Mouse (Mus musculus) liver, embryonic 13.5 days (tissue): ENCODE measurements around the gene Tanc1. TPM values are rescaled to one million over a fixed set of nuclear protein-coding genes. Genes with fewer than 3 reads are reported as not detected.
"Not testable (repeated sequence)": the region's sequence is repeated elsewhere in the genome, so short reads cannot be mapped to it uniquely, and the experiment has no call there.

Experiments
- ATAC-seq: fragments of 200-750 bp; cut with Nextera tagmentation; 2 replicates; pipeline ENCODE4 v1.8.0; 2017; ENCODE audit warnings: low read depth, mild to moderate bottlenecking, moderate number of reproducible peaks, moderate library complexity
- DNase-seq: peaks from one replicate; pipeline ENCODE4 v3.0.0; 2022
- H3K27ac ChIP-seq: fragments of 300-500 bp; sonication (generic); 2 replicates; pipeline ENCODE4 v1.5.1; 2015; ENCODE audit warnings: moderate library complexity, mild to moderate bottlenecking, inconsistent platforms
- H3K27me3 ChIP-seq: fragments of 300-500 bp; sonication (generic); 2 replicates; pipeline ENCODE4 v1.6.1; 2015; ENCODE audit warnings: mild to moderate bottlenecking, inconsistent platforms
- H3K36me3 ChIP-seq: fragments of 300-500 bp; sonication (generic); 2 replicates; pipeline ENCODE4 v1.6.1; 2015; ENCODE audit warnings: mild to moderate bottlenecking, inconsistent platforms
- H3K4me1 ChIP-seq: fragments of 300-500 bp; sonication (generic); replicated peaks from 2 replicates; pipeline ENCODE4 v1.6.1; 2015; ENCODE audit warnings: inconsistent platforms
- H3K4me2 ChIP-seq: fragments of 300-500 bp; sonication (generic); 2 replicates; pipeline ENCODE4 v1.6.1; 2015; ENCODE audit warnings: inconsistent platforms, mild to moderate bottlenecking, moderate library complexity
- H3K4me3 ChIP-seq: fragments of 300-500 bp; sonication (generic); replicated peaks from 2 replicates; pipeline ENCODE4 v1.5.1; 2015; ENCODE audit warnings: mild to moderate bottlenecking, inconsistent platforms
- H3K9ac ChIP-seq: fragments of 300-500 bp; sonication (generic); 2 replicates; pipeline ENCODE4 v1.6.1; 2015; ENCODE audit warnings: mild to moderate bottlenecking, inconsistent platforms
- H3K9me3 ChIP-seq: fragments of 300-500 bp; sonication (generic); replicated peaks from 2 replicates; pipeline ENCODE4 v1.6.1; 2016; ENCODE audit warnings: inconsistent platforms
- WGBS: fragments of 180-500 bp; shearing (Covaris S2); methylation state at CpG from one replicate; pipeline ENCODE4 v1.1.7; 2015; ENCODE audit not compliant: insufficient replicate concordance; 5-methylcytosine and 5-hydroxymethylcytosine counted together
- polyA plus RNA-seq: library from polyadenylated mRNA; unstranded; fragments of >200 nt; fragmentation: Nextera tagmentation; extraction: Ambion mirVana; gene quantifications from 2 replicates; pipeline ENCODE4 v1.2.1, GENCODE M21; 2015

Tanc1 gene
- polyA plus RNA-seq, 1 experiment from 2014 or later, result 2.4 TPM

GRCm38 (mm10) chr2:59841944-59842343, 230.1 kb downstream of the Tanc1 start:
- peaks cover 27% of the 10 kb centered on the region for H3K36me3 ChIP-seq
- no peak overlapping the region for H3K9ac ChIP-seq
- peaks cover 26% of the 10 kb centered on the region for H3K4me1 ChIP-seq
- peak overlapping the region; percentile 9; the same call in 1 of the 2 replicates for H3K27ac ChIP-seq
- no peak for DNase-seq
- H3K4me2 ChIP-seq, result no peak overlapping the region
- no peak overlapping the region for H3K4me3 ChIP-seq
- WGBS, result 78% methylated on average over 11 of the region's 11 CpGs
- ATAC-seq, result 0 out of 2 replicates have a peak, but pooled peaks have one; percentile 5
- H3K9me3 ChIP-seq, result no peaks in the 10 kb centered on the region
- H3K27me3 ChIP-seq, result no peaks in the 10 kb centered on the region

GRCm38 (mm10) chr2:59842556-59843008, 230.7 kb downstream of the Tanc1 start:
- no peaks in the 10 kb centered on the region for H3K27me3 ChIP-seq
- H3K4me3 ChIP-seq, result no peak overlapping the region
- DNase-seq, result no peak
- peak overlapping the region; percentile 9; the same call in 1 of the 2 replicates for H3K27ac ChIP-seq
- peaks cover 26% of the 10 kb centered on the region for H3K4me1 ChIP-seq
- H3K9me3 ChIP-seq, result no peaks in the 10 kb centered on the region
- H3K36me3 ChIP-seq, result peaks cover 23% of the 10 kb centered on the region
- WGBS, result 44% methylated on average over 6 of the region's 6 CpGs
- H3K9ac ChIP-seq, result no peak overlapping the region
- peak; percentile 64 for ATAC-seq
- no peak overlapping the region for H3K4me2 ChIP-seq

- 79% methylated on average over 21 of the region's 21 CpGs for WGBS
- H3K9ac ChIP-seq, result no peak overlapping the region
- no peak for DNase-seq
- peaks cover 26% of the 10 kb centered on the region for H3K4me1 ChIP-seq
- H3K4me3 ChIP-seq, result no peak overlapping the region
- H3K27ac ChIP-seq, result no peak overlapping the region
- H3K27me3 ChIP-seq, result no peaks in the 10 kb centered on the region
- H3K36me3 ChIP-seq, result peaks cover 19% of the 10 kb centered on the region
- no peaks in the 10 kb centered on the region for H3K9me3 ChIP-seq
- ATAC-seq, result no peak
- H3K4me2 ChIP-seq, result no peak overlapping the region
Measured at GRCm38 (mm10) chr2:59843156-59843555, 231.3 kb downstream of the Tanc1 start.

- Histone ChIP-seq H3K36me3 (peaks cover 19% of the 10 kb centered on the region), H3K9ac (no peak overlapping the region), H3K4me1 (peaks cover 26% of the 10 kb centered on the region), H3K27me3 (no peaks in the 10 kb centered on the region), H3K4me2 (no peak overlapping the region), H3K4me3 (no peak overlapping the region), H3K27ac (no peak overlapping the region), H3K9me3 (no peaks in the 10 kb centered on the region)
- no peak for DNase-seq
- ATAC-seq, result no peak
- WGBS, result 73% methylated on average over 6 of the region's 6 CpGs
Measured at GRCm38 (mm10) chr2:59843848-59844247, 232.0 kb downstream of the Tanc1 start.

- not testable (repeated sequence) for H3K4me3 ChIP-seq, ATAC-seq, H3K27ac ChIP-seq, H3K9me3 ChIP-seq, H3K36me3 ChIP-seq, DNase-seq, H3K9ac ChIP-seq, H3K4me2 ChIP-seq, H3K4me1 ChIP-seq, H3K27me3 ChIP-seq
- 53% methylated on average over 5 of the region's 5 CpGs for WGBS
Measured at GRCm38 (mm10) chr2:59851885-59852284, 240.0 kb downstream of the Tanc1 start.

GRCm38 (mm10) chr2:59852916-59853315, 241.1 kb downstream of the Tanc1 start:
- no peak for DNase-seq
- no peaks in the 10 kb centered on the region for H3K27me3 ChIP-seq
- 88% methylated on average over 11 of the region's 11 CpGs for WGBS
- H3K4me3 ChIP-seq, result no peak overlapping the region
- no peaks in the 10 kb centered on the region for H3K36me3 ChIP-seq
- no peak overlapping the region for H3K27ac ChIP-seq
- no peak overlapping the region for H3K4me2 ChIP-seq
- ATAC-seq, result no peak
- no peak overlapping the region for H3K9ac ChIP-seq
- H3K9me3 ChIP-seq, result no peaks in the 10 kb centered on the region
- peaks cover 4% of the 10 kb centered on the region; the same call in 1 of the 2 replicates for H3K4me1 ChIP-seq

- Histone ChIP-seq H3K9me3 (no peaks in the 10 kb centered on the region), H3K4me2 (no peak overlapping the region), H3K36me3 (no peaks in the 10 kb centered on the region), H3K4me1 (peaks cover 4% of the 10 kb centered on the region; the same call in 1 of the 2 replicates), H3K9ac (no peak overlapping the region), H3K27ac (no peak overlapping the region), H3K27me3 (no peaks in the 10 kb centered on the region), H3K4me3 (no peak overlapping the region)
- DNase-seq (no peak), ATAC-seq (no peak)
- 85% methylated on average over 10 of the region's 10 CpGs for whole genome bisulfite sequencing
Measured at GRCm38 (mm10) chr2:59853543-59853942, 241.7 kb downstream of the Tanc1 start.

GRCm38 (mm10) chr2:59854363-59854762, 242.5 kb downstream of the Tanc1 start:
- DNase-seq (no peak), ATAC-seq (no peak)
- no peaks in the 10 kb centered on the region for H3K9me3 ChIP-seq
- H3K27me3 ChIP-seq, result no peaks in the 10 kb centered on the region
- H3K36me3 ChIP-seq, result no peaks in the 10 kb centered on the region
- no peak overlapping the region for H3K4me3 ChIP-seq
- WGBS, result 80% methylated on average over 9 of the region's 9 CpGs
- no peak overlapping the region for H3K4me2 ChIP-seq
- no peak overlapping the region for H3K9ac ChIP-seq
- no peak overlapping the region for H3K27ac ChIP-seq
- H3K4me1 ChIP-seq, result peaks cover 4% of the 10 kb centered on the region; the same call in 1 of the 2 replicates

- ATAC-seq, result no peak
- no peak for DNase-seq
- Histone ChIP-seq H3K4me3 (no peak overlapping the region), H3K9me3 (no peaks in the 10 kb centered on the region), H3K9ac (no peak overlapping the region), H3K27ac (no peak overlapping the region), H3K27me3 (no peaks in the 10 kb centered on the region), H3K4me2 (no peak overlapping the region), H3K36me3 (no peaks in the 10 kb centered on the region), H3K4me1 (no peaks in the 10 kb centered on the region; the same call in 1 of the 2 replicates)
- WGBS, result 80% methylated on average over 6 of the region's 6 CpGs
Measured at GRCm38 (mm10) chr2:59862618-59863017, 250.8 kb downstream of the Tanc1 start.

- Histone ChIP-seq H3K9ac (no peak overlapping the region), H3K9me3 (no peaks in the 10 kb centered on the region), H3K4me2 (no peak overlapping the region), H3K4me1 (no peaks in the 10 kb centered on the region), H3K36me3 (peaks cover 10% of the 10 kb centered on the region; the same call in 1 of the 2 replicates), H3K27me3 (no peaks in the 10 kb centered on the region), H3K27ac (no peak overlapping the region), H3K4me3 (no peak overlapping the region)
- WGBS, result 68% methylated on average over 6 of the region's 6 CpGs
- no peak for ATAC-seq
- no peak for DNase-seq
Measured at GRCm38 (mm10) chr2:59870526-59870925, 258.7 kb downstream of the Tanc1 start.

GRCm38 (mm10) chr2:59876482-59876881, 264.6 kb downstream of the Tanc1 start:
- Histone ChIP-seq H3K4me2 (no peak overlapping the region), H3K27ac (no peak overlapping the region), H3K9ac (no peak overlapping the region), H3K9me3 (no peaks in the 10 kb centered on the region), H3K27me3 (no peaks in the 10 kb centered on the region), H3K36me3 (peaks cover 10% of the 10 kb centered on the region; the same call in 1 of the 2 replicates), H3K4me1 (peaks cover 6% of the 10 kb centered on the region), H3K4me3 (no peak overlapping the region)
- no peak for DNase-seq
- no peak for ATAC-seq
- WGBS, result 82% methylated on average over 15 of the region's 15 CpGs

- 64% methylated on average over 4 of the region's 4 CpGs for WGBS
- ATAC-seq (no peak), DNase-seq (no peak)
Measured at GRCm38 (mm10) chr2:59877335-59877734, 265.5 kb downstream of the Tanc1 start.

More at GRCm38 (mm10) chr2:59877335-59877734, 265.5 kb downstream of the Tanc1 start:
- Histone ChIP-seq H3K9ac (no peak overlapping the region), H3K27me3 (no peaks in the 10 kb centered on the region), H3K27ac (no peak overlapping the region), H3K36me3 (0 out of 2 replicates have a peak, but pooled peaks cover 2% of the 10 kb centered on the region), H3K4me2 (no peak overlapping the region), H3K9me3 (no peaks in the 10 kb centered on the region), H3K4me3 (no peak overlapping the region), H3K4me1 (peaks cover 14% of the 10 kb centered on the region)
